Mouse (Mus musculus) hematopoietic stem cell, adult 5-6 weeks (primary cell): Measurements from ENCODE around the gene Fbxl17. TPM values are rescaled to one million over a fixed set of nuclear protein-coding genes. Genes with fewer than 3 reads are reported as not detected.

Source experiments
- ATAC-seq, 2 experiments: fragments of 125-278 bp in 1 of 2; replicated peaks in 1 of 2; 2 replicates each; pipeline ENCODE4 v1.8.0; 2016 to 2017; ENCODE audit warnings: inconsistent platforms in 2 of 2, mild to moderate bottlenecking in 2 of 2, moderate number of reproducible peaks in 2 of 2, low read depth in 1 of 2, moderate TSS enrichment in 1 of 2; ENCODE audit not compliant: low FRiP score in 2 of 2, poor library complexity in 2 of 2, severe bottlenecking in 2 of 2, insufficient read depth in 1 of 2, low TSS enrichment in 1 of 2
- total RNA-seq: library from RNA; stranded (forward); fragments of 172-1452, 232-1000 nt; gene quantifications from 2 replicates; pipeline ENCODE4 v1.2.3, GENCODE M21; 2017

The Fbxl17 gene
- total RNA-seq, 1 experiment from 2014 or later, result 8.8 TPM

DNA sequence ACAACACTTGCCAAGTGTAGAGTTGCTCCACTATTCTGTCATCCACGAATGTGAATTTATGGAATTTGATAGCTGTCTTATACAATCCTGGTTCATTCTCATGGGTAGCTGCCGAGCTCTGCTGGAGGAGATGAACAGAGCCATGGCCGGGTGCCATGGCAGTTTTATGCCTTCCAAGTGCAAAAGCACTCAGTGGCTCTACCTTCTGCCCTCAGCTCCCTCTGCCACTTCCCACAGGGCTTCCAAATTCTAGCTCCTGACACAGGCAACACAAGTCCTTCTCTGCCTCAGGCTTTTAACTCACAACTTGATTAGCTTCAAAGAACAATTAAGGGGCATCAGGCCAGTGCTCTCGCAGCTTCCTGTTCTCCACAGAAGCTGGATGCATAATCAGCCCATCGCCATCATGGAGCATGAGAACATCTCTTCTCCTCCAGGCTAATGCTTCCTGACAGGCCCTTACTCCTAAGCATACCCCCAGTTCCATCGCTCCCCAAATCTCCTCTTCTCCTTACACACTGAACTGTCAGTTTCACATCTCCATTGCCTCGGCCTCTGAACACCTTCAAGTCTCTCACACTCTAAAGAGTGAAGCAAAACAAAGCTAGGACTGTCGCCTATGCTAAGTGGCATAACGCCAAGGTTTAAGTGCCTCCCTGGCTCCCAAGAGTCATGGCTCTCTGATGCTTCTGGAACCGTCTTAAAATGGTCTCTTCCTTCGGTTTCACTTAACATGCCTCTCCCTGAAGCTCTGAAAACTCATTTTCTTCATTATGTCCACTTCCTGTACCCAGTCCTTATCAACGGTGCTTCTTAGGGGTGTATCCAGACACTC lies 184.0 kb downstream of the Fbxl17 start:
- no peak for ATAC-seq

- no peak; a peak in 1 of 4 replicates for ATAC-seq
These were observed 187.0 kb downstream of the Fbxl17 start for GRCm38 (mm10) chr17:63312804-63313203.

- peak in 1 of 2 experiments; percentile 75; a peak in 1 of 4 replicates for ATAC-seq
These were observed 187.5 kb downstream of the Fbxl17 start for GRCm38 (mm10) chr17:63312330-63312729.

GRCm38 (mm10) chr17:63311613-63312012 lies 188.2 kb downstream of the Fbxl17 start:
- no peak for ATAC-seq

GRCm38 (mm10) chr17:63310021-63310420 lies 189.8 kb downstream of the Fbxl17 start:
- ATAC-seq, result no peak

- no peak for ATAC-seq
These were observed 196.0 kb downstream of the Fbxl17 start for GRCm38 (mm10) chr17:63303862-63304261.

GRCm38 (mm10) chr17:63301822-63302393 lies 197.9 kb downstream of the Fbxl17 start:
- ATAC-seq, result no peak

DNA sequence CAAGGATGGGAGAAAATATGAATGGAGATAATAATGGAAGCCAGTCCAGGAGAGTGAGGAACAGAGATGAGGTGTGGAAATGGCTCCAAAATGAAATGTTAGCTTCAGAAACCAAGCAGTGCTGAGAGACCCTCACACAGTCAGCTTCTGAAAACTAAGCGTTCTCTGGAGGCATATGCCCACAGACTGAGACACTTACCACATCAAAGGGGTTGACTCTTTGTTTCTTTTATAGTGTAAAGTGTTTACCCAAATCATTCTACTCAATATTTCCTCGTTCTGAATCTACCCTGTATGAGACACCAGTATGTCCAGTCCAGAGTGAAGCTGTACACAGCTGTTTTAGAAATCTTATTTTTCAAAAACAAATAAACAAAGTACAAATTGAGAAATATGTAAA lies 204.3 kb downstream of the Fbxl17 start:
- no peak for ATAC-seq

GRCm38 (mm10) chr17:63294961-63295360 lies 204.9 kb downstream of the Fbxl17 start:
- no peak for ATAC-seq

DNA sequence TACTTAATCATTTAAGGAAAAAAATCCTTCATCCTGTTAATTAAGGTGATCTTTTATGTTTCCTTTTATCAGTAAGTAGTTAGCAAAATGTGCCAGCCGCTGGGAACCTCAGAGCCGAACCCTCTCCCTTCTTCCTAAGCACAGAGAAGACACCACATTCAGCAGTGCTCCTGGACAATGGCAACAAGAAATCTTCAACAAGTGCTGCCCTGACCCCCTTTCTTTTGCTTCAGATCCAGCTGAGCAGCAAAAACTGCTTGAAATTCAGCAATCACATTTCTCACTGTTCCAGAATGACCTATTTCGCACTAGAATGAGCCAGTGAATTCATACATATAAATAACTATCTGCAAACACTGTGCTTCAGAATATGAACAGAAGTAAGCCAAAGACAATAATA lies 205.8 kb downstream of the Fbxl17 start:
- no peak for ATAC-seq

DNA sequence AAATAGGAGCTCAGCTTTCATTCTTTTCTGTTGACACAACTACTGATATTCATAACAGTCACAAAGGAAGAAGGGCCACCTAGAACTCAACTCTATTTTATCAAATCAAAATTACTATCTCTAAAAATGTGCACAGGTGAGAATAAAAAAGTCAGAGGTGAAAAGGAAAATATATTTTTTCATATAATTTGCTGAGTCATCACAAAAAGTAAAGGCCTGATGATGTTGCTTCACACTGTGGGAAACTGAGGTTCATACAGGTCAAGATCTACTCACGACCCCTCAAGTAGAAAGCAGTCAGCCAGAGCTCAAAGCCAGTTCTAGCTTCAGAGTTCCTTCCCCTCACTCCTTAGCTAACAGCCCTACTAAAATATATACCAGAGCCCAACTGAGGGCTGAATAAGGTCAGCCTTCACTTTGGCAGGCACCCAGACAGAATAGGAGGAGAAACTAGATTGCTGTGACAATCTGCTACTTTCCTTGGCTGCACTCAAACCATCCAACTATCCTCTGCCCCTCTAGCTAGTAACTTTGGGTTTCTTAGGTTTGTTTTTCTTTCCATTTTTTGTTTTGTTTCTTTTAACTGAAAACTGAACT lies 210.4 kb downstream of the Fbxl17 start:
- ATAC-seq, result no peak

DNA sequence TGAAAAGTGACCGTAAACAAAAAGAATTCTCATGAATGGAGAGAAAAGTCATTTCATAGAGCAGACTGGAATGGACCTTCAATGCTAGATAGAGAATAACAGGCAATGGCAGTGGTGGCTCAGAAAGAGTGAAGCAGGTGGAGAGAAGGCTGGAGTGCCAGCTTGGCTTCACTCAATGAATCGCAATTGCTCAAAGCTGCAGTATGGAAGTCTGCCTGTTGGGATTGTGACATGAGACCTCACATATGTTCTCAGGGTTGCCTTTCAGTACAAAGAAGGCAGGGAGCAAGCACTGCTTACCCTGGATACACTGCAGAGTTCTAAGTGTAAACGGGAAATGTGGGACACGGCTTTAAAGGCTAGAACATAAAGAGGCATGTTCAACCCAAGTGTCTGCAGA lies 211.0 kb downstream of the Fbxl17 start:
- ATAC-seq, result no peak

DNA sequence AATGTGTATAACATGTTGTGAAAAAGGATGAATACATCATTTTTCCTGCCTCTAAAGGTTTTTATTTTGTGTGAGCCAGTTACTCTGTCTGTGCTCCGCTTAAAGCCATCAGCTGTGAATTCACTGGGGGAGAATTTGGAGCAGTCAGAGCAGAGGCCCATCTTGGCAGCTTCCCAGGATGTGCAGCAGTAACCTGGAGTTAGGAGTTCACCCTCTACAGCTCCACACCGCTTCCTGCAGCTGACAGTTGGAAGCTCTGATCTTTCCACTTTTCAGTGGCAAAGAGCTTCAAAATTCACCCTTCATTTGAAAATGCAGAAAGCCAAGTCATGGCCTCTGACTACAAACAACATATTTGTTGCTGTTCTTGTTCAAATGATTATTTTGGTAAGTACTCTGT lies 212.4 kb downstream of the Fbxl17 start:
- no peak for ATAC-seq

DNA sequence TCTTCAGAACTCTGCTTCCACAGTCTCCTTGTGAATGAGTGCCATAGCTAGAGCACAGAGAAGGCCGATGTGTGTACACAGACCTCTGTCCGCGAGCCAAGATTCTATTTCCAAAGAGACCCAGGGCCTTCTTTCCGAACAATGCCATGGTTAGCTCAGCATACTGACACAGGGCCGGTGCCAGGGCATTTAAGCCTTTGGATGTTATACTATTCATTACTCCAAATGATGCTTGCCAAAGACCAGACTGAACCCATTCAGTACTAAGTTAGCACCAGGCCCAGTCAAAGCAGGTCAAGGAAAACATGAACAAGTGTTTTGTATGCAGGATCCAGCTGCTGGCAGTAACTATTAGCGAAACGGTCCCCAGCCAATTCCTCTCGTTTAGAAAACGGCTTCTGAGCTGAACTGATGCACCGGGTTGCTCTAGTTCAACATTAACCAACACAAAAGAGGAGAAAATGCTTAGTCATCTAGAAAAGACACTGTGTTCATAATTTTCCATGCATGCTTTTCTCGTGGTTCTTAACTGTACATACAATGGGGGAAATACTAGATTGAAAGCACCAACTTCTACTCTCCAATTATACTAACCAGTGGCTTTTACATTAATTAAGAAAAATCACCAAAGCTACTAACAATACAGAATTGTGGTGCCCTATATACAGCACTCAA lies 214.4 kb downstream of the Fbxl17 start:
- 0 out of 4 replicates have a peak, but pooled peaks of 1 of the 2 experiments have one; percentile 22 for ATAC-seq

DNA sequence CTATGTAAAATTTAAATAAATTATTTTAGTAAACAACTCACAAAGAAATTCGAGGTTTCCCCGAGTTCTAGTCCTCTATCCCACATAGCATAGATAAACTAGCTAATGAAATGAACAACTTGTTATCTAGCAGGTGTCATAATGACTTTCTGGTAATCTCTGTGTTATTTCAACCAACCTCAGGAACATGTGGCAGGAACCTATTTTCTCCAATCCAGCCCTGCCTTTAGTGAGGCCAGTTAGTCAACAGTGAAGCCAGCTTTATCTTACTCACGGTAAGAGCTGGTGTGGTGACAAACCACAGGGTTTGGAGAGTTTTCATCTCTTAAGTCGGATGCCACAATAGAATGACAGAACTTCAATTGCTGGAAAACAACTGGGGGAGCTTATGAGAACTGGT lies 215.7 kb downstream of the Fbxl17 start:
- no peak for ATAC-seq

GRCm38 (mm10) chr17:63282004-63282403 lies 217.8 kb downstream of the Fbxl17 start:
- no peak for ATAC-seq

GRCm38 (mm10) chr17:63280990-63281389 lies 218.8 kb downstream of the Fbxl17 start:
- no peak for ATAC-seq

- peak; percentile 59 to 62 for ATAC-seq
These were observed 220.7 kb downstream of the Fbxl17 start for GRCm38 (mm10) chr17:63279144-63279543.
